Mouse (Mus musculus) spleen, postnatal 0 days (tissue): ENCODE measurements around the gene Heatr6. TPM values are rescaled to one million over a fixed set of nuclear protein-coding genes. Genes with fewer than 3 reads are reported as not detected.

Source experiments
- polyA plus RNA-seq: library from polyadenylated mRNA; unstranded; fragments of >200 nt; fragmentation: Nextera tagmentation; extraction: Ambion mirVana; gene quantifications from 2 replicates; pipeline ENCODE4 v1.2.1, GENCODE M21; 2015

The Heatr6 gene
- 11.3 and 14.4 TPM in 2 replicates for polyA plus RNA-seq

DNA sequence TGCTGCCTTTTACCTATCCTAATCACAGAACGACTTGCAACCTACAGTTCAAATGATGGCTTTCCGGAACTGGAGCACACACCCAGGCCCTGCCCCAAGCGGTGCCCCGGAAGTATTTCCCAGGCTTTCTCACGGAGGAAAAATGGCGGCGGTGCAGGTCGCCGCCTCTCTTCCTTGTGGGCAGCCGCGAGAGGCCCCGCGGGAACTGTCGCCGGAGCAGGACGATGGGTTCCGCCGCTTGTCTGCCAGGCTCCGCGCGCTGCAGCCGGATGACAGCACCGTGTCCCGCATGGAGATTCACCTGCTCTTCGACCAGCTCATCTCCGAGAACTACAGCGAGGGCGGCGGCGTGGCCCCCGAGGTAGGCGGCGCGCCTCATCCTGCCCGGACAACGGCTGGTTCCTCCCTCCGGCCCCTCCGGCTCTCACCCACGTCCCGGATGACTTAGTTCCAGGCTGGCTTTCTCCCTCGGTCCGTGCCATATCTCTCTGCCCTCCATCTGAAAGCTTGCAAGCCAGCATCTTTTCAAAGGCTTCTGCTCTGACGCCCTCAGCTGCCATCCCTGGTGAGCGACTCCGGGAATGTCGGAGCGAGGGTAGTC lies at the start of gene Heatr6:
TSS of gene Heatr6 (plus strand) at position 116 of the 601 bp plus-strand sequence.

DNA sequence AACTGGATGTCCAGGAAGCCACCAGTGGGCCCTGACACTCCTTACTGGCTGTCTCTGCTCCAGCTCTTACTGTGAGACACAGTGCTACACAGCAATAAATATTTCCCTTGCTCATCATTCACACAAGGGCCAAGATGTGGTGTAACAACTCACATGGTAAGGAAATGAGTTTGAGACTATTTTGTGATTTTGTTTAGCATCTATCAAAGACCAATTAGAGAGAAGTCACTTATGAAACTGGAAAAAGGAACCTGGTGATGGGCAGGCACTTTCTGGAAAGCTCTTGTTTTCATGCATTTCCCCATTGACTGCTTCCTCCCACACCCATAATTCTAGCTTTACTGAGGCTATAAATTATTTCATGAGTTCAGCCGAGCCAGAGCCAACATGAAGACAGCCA lies 49.8 kb upstream of the Heatr6 start, which contains the start of gene Wfdc17:
TSS of gene Wfdc17 (plus strand) at position 287 of the 400 bp plus-strand sequence.

DNA sequence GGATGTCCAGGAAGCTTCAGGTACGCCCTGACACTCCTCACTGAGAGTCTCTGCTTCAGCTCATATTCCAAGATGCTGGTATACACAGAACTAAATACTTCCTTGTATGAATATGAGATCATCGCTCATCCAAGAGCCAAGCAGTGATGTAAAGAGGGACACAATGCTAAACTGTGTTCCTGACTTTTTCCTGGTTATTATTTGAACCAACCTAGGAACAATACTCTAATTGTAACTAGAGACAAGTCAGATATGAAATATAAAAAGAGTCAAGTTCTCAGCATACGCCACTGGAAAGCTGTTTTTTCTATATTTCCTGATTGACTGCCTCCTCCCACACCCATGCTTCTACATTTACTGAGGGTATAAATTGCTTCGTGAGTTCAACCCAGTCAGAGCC lies 44.8 kb upstream of the Heatr6 start, which contains the start of gene Wfdc18:
TSS of gene Wfdc18 (plus strand) at position 301 of the 400 bp plus-strand sequence.

DNA sequence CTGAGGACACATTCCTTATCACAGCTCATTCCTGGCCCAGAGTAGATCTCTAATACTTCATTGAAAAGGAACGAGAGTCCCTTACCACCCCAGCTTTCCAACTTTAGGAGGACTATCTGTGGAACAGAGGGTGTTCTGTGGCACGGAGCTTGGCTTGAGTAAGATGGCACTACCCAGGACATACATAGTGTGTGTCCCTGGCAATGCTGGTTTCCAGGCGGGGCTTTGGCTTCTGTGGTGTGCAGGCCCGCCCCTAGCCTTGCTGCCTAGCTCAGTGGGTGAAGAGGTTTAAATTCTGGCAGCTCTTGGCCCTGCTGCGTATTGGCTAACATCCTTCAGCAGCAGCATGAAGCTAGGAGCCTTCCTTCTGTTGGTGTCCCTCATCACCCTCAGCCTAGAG lies 6.8 kb upstream of the Heatr6 start, which contains the start of gene Wfdc21:
TSS of gene Wfdc21 (plus strand) at position 260 of the 400 bp plus-strand sequence.

Other genes with a start within 250 kb of the Heatr6 start
- gene Heatr9, start 231.5 kb upstream of the Heatr6 start, polyA plus RNA-seq, result not detected in 2 replicates
- gene Ccl5, start 223.2 kb upstream of the Heatr6 start, polyA plus RNA-seq, result 16.8 and 30.0 TPM in 2 replicates
- 16.5 and 24.8 TPM in 2 replicates for gene Ccl9, start 175.1 kb upstream of the Heatr6 start, polyA plus RNA-seq
- gene Ccl6, start 160.6 kb upstream of the Heatr6 start, polyA plus RNA-seq, result 117 and 129 TPM in 2 replicates
- gene Rpl9-ps1, start 108.1 kb upstream of the Heatr6 start, polyA plus RNA-seq, result not detected in 2 replicates
- gene Ccl3, start 104.3 kb upstream of the Heatr6 start, polyA plus RNA-seq, result 1.4 and 2.3 TPM in 2 replicates
- 1.3 and 1.6 TPM in 2 replicates for gene Ccl4, start 91.1 kb upstream of the Heatr6 start, polyA plus RNA-seq
- 30.9 and 57.7 TPM in 2 replicates for gene Wfdc17, start 49.7 kb upstream of the Heatr6 start, polyA plus RNA-seq
- 0.35 and 0.73 TPM in 2 replicates for gene Wfdc18, start 44.7 kb upstream of the Heatr6 start, polyA plus RNA-seq
- 181 and 271 TPM in 2 replicates for gene Wfdc21, start 6.8 kb upstream of the Heatr6 start, polyA plus RNA-seq
- 0.24 TPM in 1 of 2 replicates, not detected in the other for gene Hnf1b, start 96.4 kb downstream of the Heatr6 start, polyA plus RNA-seq
- 20.6 and 21.3 TPM in 2 replicates for gene Ddx52, start 188.4 kb downstream of the Heatr6 start, polyA plus RNA-seq
- 5.5 and 6.0 TPM in 2 replicates for gene Synrg, start 210.7 kb downstream of the Heatr6 start, polyA plus RNA-seq